Mouse (Mus musculus) forebrain, embryonic 12.5 days (tissue): Measurements from ENCODE around the gene Abcc12. TPM values are rescaled to one million over a fixed set of nuclear protein-coding genes. Genes with fewer than 3 reads are reported as not detected.

Experiments
- ATAC-seq: fragments of 200-750 bp; cut with Nextera tagmentation; 2 replicates; pipeline ENCODE4 v1.8.0; 2017; ENCODE audit warnings: moderate TSS enrichment; ENCODE audit not compliant: low FRiP score
- H3K27ac ChIP-seq: fragments of 300-500 bp; sonication (generic); 2 replicates; pipeline ENCODE4 v1.5.1; 2016; ENCODE audit warnings: mild to moderate bottlenecking
- H3K27me3 ChIP-seq: fragments of 300-500 bp; sonication (generic); 2 replicates; pipeline ENCODE4 v1.6.1; 2016; ENCODE audit warnings: mild to moderate bottlenecking
- H3K36me3 ChIP-seq: fragments of 300-500 bp; sonication (generic); replicated peaks from 2 replicates; pipeline ENCODE4 v1.6.1; 2016; ENCODE audit warnings: mild to moderate bottlenecking
- H3K4me1 ChIP-seq: fragments of 300-500 bp; sonication (generic); 2 replicates; pipeline ENCODE4 v1.6.1; 2016
- H3K4me2 ChIP-seq: fragments of 300-500 bp; sonication (generic); 2 replicates; pipeline ENCODE4 v1.6.1; 2016; ENCODE audit warnings: mild to moderate bottlenecking, moderate library complexity
- H3K4me3 ChIP-seq: fragments of 300-500 bp; sonication (generic); replicated peaks from 2 replicates; pipeline ENCODE4 v1.5.1; 2016; ENCODE audit warnings: mild to moderate bottlenecking
- H3K9ac ChIP-seq: fragments of 300-500 bp; sonication (generic); 2 replicates; pipeline ENCODE4 v1.6.1; 2016; ENCODE audit warnings: mild to moderate bottlenecking
- H3K9me3 ChIP-seq: fragments of 300-500 bp; sonication (generic); 2 replicates; pipeline ENCODE4 v1.6.1; 2016
- WGBS: fragments of 180-500 bp; shearing (Covaris S2); methylation state at CpG from one replicate; pipeline ENCODE4 v1.1.7; 2016; 5-methylcytosine and 5-hydroxymethylcytosine counted together
- polyA plus RNA-seq: library from polyadenylated mRNA; unstranded; fragments of >200 nt; fragmentation: Nextera tagmentation; extraction: Ambion mirVana; gene quantifications from 2 replicates; pipeline ENCODE4 v1.2.1, GENCODE M21; 2016

Gene Abcc12
- polyA plus RNA-seq, 1 experiment from 2014 or later = not detected

GRCm38 (mm10) chr8:86484244-86484643, 96.2 kb downstream of the Abcc12 start:
- ATAC-seq = no peak
- Histone ChIP-seq H3K27me3 (no peaks in the 10 kb centered on the region), H3K9ac (no peak overlapping the region), H3K9me3 (no peaks in the 10 kb centered on the region), H3K4me3 (no peak overlapping the region), H3K4me1 (no peaks in the 10 kb centered on the region), H3K4me2 (no peak overlapping the region), H3K27ac (no peak overlapping the region), H3K36me3 (no peaks in the 10 kb centered on the region)

- ATAC-seq = no peak
- 87% methylated on average over 1 of the region's 1 CpGs for WGBS
These were observed 98.4 kb downstream of the Abcc12 start for GRCm38 (mm10) chr8:86482116-86482515.

GRCm38 (mm10) chr8:86475711-86476438, 104.6 kb downstream of the Abcc12 start:
- H3K27ac ChIP-seq = no peak overlapping the region

More at GRCm38 (mm10) chr8:86482116-86482515, 98.4 kb downstream of the Abcc12 start:
- no peaks in the 10 kb centered on the region for H3K9me3 ChIP-seq
- H3K9ac ChIP-seq = no peak overlapping the region
- H3K27me3 ChIP-seq = no peaks in the 10 kb centered on the region
- H3K27ac ChIP-seq = no peak overlapping the region
- H3K4me1 ChIP-seq = no peaks in the 10 kb centered on the region
- no peak overlapping the region for H3K4me3 ChIP-seq
- no peaks in the 10 kb centered on the region for H3K36me3 ChIP-seq
- no peak overlapping the region for H3K4me2 ChIP-seq

GRCm38 (mm10) chr8:86474461-86474860, 106.0 kb downstream of the Abcc12 start:
- Histone ChIP-seq H3K4me2 (no peak overlapping the region), H3K4me1 (peaks cover 9% of the 10 kb centered on the region), H3K36me3 (no peaks in the 10 kb centered on the region), H3K27ac (no peak overlapping the region), H3K4me3 (no peak overlapping the region), H3K27me3 (no peaks in the 10 kb centered on the region), H3K9ac (no peak overlapping the region), H3K9me3 (no peaks in the 10 kb centered on the region)
- 99% methylated on average over 4 of the region's 4 CpGs for WGBS
- ATAC-seq = no peak

More at GRCm38 (mm10) chr8:86475711-86476438, 104.6 kb downstream of the Abcc12 start:
- WGBS = 66% methylated on average over 9 of the region's 9 CpGs
- H3K36me3 ChIP-seq = no peaks in the 10 kb centered on the region
- no peak overlapping the region for H3K4me3 ChIP-seq
- H3K9ac ChIP-seq = no peak overlapping the region
- H3K27me3 ChIP-seq = no peaks in the 10 kb centered on the region
- peaks cover 6% of the 10 kb centered on the region; the same call in 1 of the 2 replicates for H3K4me1 ChIP-seq
- peak; percentile 86 for ATAC-seq
- no peak overlapping the region for H3K4me2 ChIP-seq
- H3K9me3 ChIP-seq = no peaks in the 10 kb centered on the region

DNA sequence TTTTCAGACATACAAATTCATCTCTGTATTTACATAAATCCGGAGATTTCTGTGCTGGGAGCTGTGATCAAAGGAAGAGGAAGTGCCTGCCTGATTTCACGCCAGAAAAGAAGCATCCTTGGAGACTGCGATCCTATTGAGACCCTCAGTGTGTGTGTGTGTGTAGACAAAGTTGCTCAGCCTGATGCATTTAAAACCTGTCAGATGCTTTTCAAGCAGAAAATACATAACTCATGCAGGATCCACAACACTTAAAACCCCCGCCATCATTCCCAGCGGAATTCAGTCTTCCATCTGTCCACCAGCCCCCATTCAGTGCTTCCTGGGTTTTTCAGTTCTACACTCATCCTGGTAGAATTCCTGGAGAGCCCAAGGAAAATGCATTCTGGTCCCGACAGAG, 107.4 kb downstream of the Abcc12 start:
- ATAC-seq = no peak
- H3K27ac ChIP-seq = no peak overlapping the region

DNA sequence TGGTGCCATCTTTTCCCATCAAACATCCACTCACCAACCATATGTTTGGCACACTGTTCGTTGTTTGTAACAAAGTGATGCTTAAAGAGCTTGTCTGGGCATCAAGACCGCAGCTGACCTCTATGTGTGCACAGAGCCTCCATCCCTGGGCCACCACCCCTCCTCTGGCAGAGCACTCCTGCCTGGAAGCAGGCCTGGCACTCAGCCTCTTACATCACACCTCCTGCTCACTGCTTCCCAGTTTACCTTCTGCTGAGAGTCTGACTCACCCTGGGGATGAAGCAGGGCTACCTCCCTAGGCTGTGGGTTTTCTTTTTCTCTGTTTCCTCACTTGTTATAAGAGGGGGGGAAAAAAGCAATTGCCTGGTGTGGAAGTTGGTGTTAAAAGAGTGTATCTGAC, 109.8 kb downstream of the Abcc12 start:
- H3K9me3 ChIP-seq = no peaks in the 10 kb centered on the region
- ATAC-seq = no peak
- H3K27ac ChIP-seq = no peak overlapping the region
- 92% methylated on average over 2 of the region's 2 CpGs for WGBS
- no peaks in the 10 kb centered on the region for H3K36me3 ChIP-seq
- H3K4me1 ChIP-seq = peaks cover 9% of the 10 kb centered on the region
- H3K4me2 ChIP-seq = no peak overlapping the region
- H3K27me3 ChIP-seq = no peaks in the 10 kb centered on the region
- no peak overlapping the region for H3K9ac ChIP-seq
- H3K4me3 ChIP-seq = no peak overlapping the region

More for the DNA sequence above, 107.4 kb downstream of the Abcc12 start:
- H3K4me2 ChIP-seq = no peak overlapping the region
- H3K27me3 ChIP-seq = no peaks in the 10 kb centered on the region
- no peak overlapping the region for H3K4me3 ChIP-seq
- H3K9me3 ChIP-seq = no peaks in the 10 kb centered on the region
- H3K36me3 ChIP-seq = no peaks in the 10 kb centered on the region
- H3K9ac ChIP-seq = no peak overlapping the region
- WGBS = 75% methylated on average over 6 of the region's 6 CpGs
- peaks cover 9% of the 10 kb centered on the region for H3K4me1 ChIP-seq

DNA sequence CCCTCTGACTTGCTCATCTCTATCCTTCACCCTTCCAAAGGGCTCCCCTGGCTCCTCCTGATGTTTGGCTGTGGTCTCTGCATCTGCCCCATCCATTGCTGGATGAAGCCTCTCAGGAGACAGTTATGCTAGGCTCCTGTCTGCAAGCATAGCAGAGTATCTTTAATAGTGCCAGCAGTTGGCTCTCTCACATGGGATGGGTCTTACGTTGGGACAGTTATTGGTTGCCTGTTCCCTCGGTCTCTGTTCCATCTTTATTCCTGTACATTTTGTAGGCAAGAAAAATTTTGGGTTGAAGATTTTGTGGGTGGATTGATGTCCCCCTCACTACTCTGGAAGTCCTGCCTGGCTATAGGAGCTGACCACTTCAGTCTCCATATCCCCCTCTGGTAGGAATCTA, 117.3 kb downstream of the Abcc12 start:
- H3K9me3 ChIP-seq = no peaks in the 10 kb centered on the region
- H3K27ac ChIP-seq = no peak overlapping the region
- H3K4me2 ChIP-seq = no peak overlapping the region
- no peak for ATAC-seq
- H3K4me1 ChIP-seq = no peaks in the 10 kb centered on the region
- 98% methylated on average over 2 of the region's 2 CpGs for WGBS
- no peak overlapping the region for H3K4me3 ChIP-seq
- H3K36me3 ChIP-seq = no peaks in the 10 kb centered on the region
- no peaks in the 10 kb centered on the region for H3K27me3 ChIP-seq
- H3K9ac ChIP-seq = no peak overlapping the region

DNA sequence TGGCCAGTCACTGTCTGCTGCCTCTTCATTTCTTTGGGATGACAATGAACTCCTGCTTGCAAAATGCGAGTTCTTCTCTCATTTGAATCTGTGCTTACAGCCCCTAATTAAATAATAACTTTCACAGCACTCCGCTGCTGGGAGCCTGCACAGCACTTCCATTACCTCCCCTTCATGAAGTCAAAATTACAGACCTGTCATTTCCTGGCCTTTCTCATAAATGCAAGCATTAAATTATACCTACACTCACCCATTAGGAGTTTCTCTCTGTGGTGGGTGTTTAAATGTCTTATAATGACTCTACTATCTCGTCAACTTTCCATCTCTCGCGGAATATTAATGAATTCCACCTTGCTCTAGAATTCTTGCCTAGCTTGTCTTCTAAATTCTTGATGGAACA, 120.1 kb downstream of the Abcc12 start:
- Histone ChIP-seq H3K36me3 (no peaks in the 10 kb centered on the region), H3K9me3 (no peaks in the 10 kb centered on the region), H3K4me2 (no peak overlapping the region), H3K4me1 (no peaks in the 10 kb centered on the region), H3K9ac (no peak overlapping the region), H3K27ac (no peak overlapping the region), H3K27me3 (no peaks in the 10 kb centered on the region), H3K4me3 (no peak overlapping the region)
- ATAC-seq = no peak
- WGBS = 74% methylated on average over 5 of the region's 5 CpGs

- ATAC-seq = no peak
- WGBS = 87% methylated on average over 11 of the region's 11 CpGs
- Histone ChIP-seq H3K4me1 (no peaks in the 10 kb centered on the region; the same call in 1 of the 2 replicates), H3K4me3 (no peak overlapping the region), H3K27ac (no peak overlapping the region), H3K9ac (no peak overlapping the region), H3K9me3 (no peaks in the 10 kb centered on the region), H3K27me3 (no peaks in the 10 kb centered on the region), H3K4me2 (no peak overlapping the region), H3K36me3 (no peaks in the 10 kb centered on the region)
These were observed 126.6 kb downstream of the Abcc12 start for GRCm38 (mm10) chr8:86453697-86454480.

GRCm38 (mm10) chr8:86449870-86450515, 130.5 kb downstream of the Abcc12 start:
- Histone ChIP-seq H3K4me1 (no peaks in the 10 kb centered on the region; the same call in 1 of the 2 replicates), H3K4me2 (no peak overlapping the region), H3K9me3 (no peaks in the 10 kb centered on the region), H3K9ac (no peak overlapping the region), H3K36me3 (no peaks in the 10 kb centered on the region), H3K27me3 (no peaks in the 10 kb centered on the region), H3K27ac (no peak overlapping the region), H3K4me3 (no peak overlapping the region)
- no peak for ATAC-seq
- WGBS = 84% methylated on average over 4 of the region's 4 CpGs

DNA sequence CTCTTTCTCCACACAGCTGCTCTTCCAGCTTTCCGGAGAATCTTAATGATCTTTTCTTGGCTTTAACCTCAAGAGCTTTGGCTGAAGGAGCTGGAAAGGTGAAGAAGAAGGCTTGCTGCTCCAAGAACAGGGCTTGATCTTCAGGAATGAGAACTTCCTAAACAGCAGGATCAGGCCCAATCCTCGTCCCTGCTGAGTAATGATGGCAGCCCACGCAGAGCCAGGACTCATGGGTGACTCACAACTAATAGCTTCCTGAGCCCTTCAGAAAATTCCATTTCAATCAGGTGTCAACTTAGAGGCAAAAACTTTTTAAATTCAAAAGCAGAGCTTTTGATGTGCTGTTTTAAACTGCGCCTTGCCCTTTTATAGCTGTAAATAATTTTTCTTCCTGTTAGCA, 135.0 kb downstream of the Abcc12 start:
- 95% methylated on average over 4 of the region's 4 CpGs for WGBS
- no peaks in the 10 kb centered on the region for H3K27me3 ChIP-seq
- H3K4me3 ChIP-seq = no peak overlapping the region
- H3K27ac ChIP-seq = no peak overlapping the region
- no peak overlapping the region for H3K9ac ChIP-seq
- no peaks in the 10 kb centered on the region for H3K36me3 ChIP-seq
- ATAC-seq = no peak
- H3K4me2 ChIP-seq = no peak overlapping the region
- no peaks in the 10 kb centered on the region for H3K4me1 ChIP-seq
- H3K9me3 ChIP-seq = no peaks in the 10 kb centered on the region

DNA sequence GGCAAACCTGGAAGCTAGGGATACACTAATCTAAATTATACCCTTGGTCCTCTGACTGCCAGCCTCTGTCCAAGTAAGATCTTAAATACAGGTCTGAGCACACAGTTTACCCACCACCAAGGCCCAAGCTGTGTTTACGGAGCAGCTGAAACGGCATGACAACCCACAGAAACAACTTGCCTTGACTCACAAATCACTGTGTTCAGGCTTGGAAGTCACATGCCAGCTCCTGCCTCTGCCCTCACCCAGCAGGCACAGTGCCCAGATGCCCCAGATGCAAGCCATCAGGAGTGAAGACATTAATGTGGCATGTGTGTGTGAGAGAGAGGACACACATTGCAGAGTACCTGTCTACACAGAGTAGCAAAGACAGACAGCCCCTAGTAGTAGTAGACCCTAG, 136.7 kb downstream of the Abcc12 start:
- no peaks in the 10 kb centered on the region for H3K27me3 ChIP-seq
- no peak overlapping the region for H3K9ac ChIP-seq
- H3K36me3 ChIP-seq = no peaks in the 10 kb centered on the region
- H3K27ac ChIP-seq = no peak overlapping the region
- H3K4me2 ChIP-seq = no peak overlapping the region
- no peak overlapping the region for H3K4me3 ChIP-seq
- H3K9me3 ChIP-seq = no peaks in the 10 kb centered on the region
- no peak for ATAC-seq
- H3K4me1 ChIP-seq = peaks cover 12% of the 10 kb centered on the region
- 87% methylated on average over 2 of the region's 2 CpGs for WGBS
